Mouse (Mus musculus) lung, postnatal 0 days (tissue): Measurements from ENCODE around the gene Gpd1.

Source experiments
- CTCF ChIP-seq: IDR thresholded peaks from 2 replicates; pipeline ENCODE4 v1.5.1; 2016; ENCODE audit warnings: antibody characterized with exemption, mild to moderate bottlenecking
- EP300 ChIP-seq: IDR thresholded peaks from 2 replicates; pipeline ENCODE4 v1.6.1; 2016; ENCODE audit warnings: antibody characterized with exemption, mild to moderate bottlenecking, control low read depth

DNA sequence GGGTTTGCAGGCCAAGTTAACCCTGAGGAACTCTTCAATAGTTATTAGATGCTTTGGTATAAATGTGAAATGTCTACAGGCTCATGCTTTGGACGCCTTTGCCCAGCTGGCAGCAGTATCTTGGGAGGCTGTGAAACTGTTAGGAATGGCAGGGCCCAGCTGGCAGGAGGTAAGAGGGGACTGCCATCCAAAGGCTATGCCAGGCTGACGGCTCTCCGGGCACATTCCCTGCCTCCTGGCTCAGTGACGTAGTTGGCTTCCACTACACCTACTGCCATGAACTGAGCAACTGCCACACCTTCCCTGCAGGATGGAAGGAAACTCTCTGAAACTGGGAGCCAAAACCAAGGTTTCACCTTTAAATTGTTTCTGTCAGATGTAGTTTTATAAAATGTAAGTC lies 22.9 kb downstream of the Gpd1 start:
- TF ChIP-seq EP300 (no peak), CTCF (no peak)
